Mouse (Mus musculus) A20 (cell line): ENCODE results near the gene Psmd14.

Source experiments
- DNase-seq: peaks from one replicate; pipeline ENCODE4 v3.0.0-alpha.2; 2011; ENCODE audit warnings: low read depth, low spot score

Psmd14 gene

DNA sequence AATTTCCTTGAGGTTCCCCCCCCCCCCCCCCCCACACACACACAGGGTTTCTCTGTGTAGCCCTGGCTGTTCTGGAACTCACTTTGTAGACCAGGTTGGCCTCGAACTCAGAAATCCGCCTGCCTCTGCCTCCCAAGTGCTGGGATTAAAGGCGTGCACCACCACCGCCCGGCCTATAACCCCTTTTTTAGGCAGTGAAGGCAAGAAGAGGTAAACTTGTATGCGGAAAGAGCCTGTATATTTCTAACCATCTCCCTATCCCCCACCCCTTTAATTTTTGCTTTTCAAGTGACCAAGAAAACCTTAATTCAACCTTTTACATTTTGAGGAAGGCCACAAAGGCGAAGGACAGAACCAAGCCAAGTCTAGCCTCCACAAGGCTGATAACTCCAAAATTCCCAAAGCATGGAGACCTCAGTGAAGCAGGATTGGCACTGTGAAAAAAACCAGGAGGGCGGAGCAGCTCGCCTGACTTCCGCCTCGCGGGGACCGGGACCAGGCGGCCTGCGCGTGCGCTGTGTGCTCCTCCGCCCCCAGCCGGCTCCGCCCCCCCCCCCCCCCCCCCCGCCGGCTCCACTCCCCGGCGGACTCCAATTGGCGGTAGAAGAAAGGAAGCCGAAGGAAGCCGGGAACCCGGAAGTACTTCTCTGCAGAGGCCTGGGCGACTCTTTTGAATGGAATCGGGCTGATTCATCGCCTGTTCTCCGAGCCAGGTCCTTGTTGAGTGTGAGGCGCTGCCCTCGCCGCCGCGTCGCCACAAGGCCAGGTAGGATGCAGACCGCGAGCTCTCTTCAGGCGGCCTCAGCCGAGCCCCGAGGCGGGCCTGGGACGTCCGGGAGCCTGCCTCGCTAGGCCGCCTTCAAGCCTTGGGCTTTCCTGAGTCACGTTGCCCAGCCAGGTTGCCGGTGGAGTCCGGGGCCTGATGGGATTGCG lies at the start of gene Psmd14:
Gene Psmd14 (plus strand): TSS at position 587 of the 933 bp plus-strand sequence.
- peak; percentile 91 for DNase-seq

DNA sequence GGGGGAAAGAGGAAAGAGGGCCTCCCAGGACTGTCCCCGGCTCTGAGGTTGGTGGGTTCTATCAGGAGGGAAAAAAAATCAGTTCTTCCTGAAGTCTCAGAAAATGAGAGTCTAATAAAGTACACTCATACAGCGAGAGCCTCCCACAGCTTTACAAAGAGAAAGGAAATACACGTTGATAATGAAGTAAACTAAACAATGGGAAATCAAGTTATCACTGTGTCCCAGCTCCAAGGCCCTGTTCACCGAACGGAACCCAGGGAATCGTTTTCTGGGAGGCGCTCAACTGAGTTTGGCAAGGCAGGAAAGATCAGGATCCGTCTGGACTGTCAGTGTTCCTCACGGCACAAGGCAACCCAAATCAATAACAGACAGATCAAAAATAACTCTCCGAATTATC lies 48.7 kb upstream of the Psmd14 start:
- DNase-seq = no peak

DNA sequence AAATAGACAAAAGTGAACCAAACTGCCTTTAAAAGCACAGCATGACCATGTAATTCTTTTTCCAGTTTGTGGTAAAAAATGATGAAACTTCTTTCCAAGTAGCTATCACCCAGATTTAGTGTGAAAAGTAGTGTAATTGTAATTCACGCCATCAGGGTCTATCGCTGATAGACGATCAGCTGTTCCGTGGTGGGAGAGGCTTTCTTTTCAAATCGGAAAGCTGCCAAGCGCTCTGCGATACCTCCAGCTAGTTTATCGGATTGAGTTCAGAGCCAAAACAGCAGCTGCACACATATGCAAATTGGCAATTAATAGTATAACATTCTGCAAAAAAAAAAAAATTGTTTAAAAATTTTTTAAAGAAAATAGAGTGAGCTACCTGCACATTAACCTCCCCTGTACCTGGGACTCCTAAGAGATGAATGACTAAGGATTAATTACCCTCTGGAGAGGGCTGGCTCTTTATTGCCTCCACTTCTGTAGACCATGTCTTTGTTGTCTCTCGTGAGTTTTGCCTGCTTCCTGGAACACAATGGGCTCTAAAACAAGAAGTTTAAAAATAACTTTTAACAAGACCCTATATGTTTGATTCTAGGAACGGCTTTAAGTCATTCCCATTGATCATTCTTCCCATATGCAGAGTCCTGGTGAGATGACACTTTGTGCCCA lies 47.8 kb upstream of the Psmd14 start:
- DNase-seq = no peak

DNA sequence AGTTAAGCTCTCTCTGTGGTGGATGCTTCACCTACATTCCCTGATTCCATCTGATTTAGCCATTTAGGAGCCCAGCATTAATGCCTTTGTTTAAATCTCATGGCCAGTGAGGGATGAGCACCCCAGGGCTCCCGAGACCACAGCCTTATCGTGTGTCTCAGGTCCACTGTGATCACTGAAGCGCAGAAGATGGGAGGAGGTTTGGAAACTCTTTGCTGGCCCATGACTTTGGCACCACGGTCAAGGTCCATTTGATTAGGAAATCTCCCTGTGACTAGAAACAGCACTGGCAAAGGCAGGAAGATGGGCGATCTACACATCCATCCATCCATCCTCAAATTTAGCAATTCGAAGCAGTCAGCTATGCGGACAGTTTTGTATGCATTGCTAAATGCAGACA lies 44.1 kb upstream of the Psmd14 start:
- DNase-seq = no peak

DNA sequence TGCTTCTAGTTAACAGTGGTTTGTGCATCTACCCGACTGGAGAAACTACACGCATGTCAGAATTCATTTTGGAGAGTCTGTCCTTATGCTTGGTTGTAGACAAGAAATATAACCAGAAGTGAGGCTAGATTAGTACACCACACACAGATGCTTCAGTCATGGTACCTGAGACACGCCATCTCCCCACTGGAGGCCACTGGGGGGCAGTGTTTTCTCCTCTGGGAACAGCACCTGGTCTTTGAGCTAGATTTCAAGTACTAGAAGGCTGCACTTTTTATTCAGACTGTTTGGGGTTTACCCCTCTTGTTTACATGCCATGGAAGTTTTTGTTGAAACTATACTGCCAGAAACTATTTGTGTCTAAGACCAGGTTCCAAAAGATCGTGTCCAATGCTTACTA lies 43.2 kb upstream of the Psmd14 start:
- DNase-seq = peak; percentile 81

DNA sequence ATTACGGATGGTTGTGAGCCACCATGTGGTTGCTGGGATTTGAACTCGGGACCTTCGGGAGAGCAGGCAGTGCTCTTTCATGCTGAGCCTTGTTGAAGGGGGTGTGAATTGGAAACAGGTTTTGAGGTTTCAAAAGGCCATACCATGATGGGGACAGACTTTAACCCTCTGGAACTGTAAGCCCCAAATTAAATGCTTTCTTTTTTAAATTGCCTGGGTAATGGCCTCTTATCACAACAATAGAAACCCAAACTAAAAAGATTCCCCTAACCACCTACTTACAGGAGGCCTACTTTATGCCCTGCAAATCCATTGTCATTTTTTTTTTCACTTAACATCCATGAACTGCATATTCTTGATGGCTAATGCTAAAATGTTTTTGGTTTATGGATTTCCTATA lies 36.9 kb upstream of the Psmd14 start:
- DNase-seq = no peak

DNA sequence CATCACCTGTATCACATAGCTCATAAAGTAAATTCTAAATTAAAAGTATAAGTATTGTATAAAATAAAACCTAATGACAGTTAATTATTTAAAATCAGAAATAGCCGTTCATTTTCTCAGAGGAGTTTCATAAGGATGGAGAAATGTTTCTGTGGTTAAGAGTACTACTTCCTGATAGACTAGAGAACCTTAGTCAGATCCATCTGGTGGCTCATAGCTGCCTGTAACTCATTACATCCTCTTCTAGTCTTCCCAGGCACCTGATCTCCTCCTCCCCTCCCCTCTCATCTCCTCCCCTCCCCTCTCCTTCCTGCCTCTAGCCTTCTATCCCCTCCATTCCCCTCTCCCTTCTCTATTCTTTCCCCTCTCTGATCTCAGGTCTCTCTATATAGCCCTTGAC lies 29.9 kb upstream of the Psmd14 start:
- no peak for DNase-seq

DNA sequence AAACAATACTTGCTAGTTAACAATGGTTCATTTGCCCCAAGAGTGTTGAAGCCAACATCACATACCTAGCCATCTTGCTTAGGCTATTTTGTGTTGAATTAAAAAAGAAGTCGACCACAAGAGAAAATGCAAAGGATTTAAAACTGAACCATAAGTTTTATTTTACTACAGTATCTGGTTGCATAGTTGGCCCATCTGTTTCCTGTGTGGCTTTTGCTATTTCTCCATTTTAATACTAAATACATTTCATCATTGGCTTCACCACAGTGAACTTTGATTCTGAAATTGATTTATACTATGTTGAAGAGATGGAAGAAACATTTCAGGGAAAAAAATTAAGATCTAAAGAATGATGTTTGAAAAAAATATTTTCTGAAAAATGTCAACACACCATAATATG lies 25.0 kb upstream of the Psmd14 start:
- DNase-seq = no peak

DNA sequence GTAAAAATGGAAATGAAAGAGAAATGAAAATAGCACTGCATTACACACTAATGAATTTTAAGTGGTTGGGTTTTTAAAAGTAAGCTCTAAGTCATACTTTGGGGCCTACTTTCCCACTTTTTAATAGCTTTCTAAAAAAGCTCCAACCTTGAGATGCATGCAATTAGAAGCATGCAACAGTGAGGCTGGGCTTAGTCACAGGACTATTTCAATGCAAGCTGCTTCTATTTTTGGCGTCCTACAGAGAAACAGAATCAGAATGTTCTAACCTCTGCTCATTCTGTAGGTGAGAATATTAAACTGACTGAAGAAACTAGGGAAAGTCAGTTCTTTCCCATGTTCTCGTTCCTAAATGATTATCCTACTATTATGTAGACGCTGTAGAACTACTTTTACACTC lies 22.4 kb upstream of the Psmd14 start:
- DNase-seq = no peak

DNA sequence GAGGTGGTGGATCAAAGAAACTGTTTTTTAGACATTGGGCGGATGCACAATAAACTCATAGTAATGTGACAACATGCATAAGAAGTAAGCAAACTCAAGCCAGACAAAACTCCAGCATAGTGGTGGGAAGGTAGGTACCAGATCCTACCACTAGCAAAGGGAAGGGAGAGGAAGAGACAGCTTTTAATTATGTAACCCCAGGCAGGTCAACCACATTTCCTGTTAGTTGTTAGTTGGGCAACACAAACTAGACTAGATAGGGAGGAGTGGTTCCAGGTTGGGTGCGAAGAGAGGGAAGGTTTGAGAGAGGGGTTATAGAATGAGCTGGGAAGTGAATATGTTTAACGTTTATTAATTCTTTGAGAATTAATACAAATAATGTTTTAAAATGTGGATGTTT lies 1.9 kb upstream of the Psmd14 start:
- no peak for DNase-seq

DNA sequence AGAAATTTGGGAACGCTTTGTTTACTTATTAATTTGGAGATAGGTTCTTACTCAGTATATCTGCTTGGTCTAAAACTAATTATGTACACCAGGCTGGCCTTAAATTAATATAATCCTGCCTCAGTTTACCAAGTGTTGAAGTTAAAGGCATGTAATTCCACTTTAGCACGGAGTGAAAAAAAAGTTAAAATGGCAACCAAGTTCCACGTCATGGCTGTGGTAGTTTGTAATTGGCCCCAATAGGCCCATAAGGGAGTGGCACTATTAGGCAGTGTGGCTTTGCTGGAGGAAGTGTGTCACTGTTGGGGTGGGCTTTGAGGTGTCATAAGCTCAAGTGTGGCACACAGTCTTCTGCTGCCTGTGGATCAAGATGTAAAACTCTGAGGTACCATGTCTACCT lies 1.0 kb downstream of the Psmd14 start:
- DNase-seq = peak; percentile 71

DNA sequence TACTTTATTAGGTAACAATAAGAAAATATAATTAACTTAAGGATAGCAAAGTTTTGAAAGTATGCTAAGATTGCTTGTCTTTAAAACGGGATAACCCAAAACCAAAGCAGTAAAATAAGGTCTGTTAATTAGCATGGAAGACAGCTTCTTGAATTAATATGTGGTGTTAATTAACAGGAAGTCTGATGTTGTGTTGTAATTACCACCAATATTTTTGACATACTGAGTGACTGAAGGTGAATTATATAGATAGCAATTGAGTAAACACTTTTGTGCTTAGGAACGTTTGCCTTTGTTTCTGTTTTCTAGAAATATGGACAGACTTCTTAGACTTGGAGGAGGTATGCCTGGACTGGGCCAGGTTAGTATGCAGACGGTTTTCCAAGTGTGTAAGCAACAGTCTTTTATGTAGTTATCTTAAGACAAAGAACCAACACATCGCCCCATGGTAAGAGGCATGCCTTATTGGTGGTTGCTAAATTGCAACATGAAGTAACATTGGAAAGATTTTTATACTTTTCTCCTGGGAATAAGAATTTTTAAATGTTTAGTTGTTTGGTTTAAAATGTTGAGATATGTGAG lies 11.0 kb downstream of the Psmd14 start:
- DNase-seq = no peak

DNA sequence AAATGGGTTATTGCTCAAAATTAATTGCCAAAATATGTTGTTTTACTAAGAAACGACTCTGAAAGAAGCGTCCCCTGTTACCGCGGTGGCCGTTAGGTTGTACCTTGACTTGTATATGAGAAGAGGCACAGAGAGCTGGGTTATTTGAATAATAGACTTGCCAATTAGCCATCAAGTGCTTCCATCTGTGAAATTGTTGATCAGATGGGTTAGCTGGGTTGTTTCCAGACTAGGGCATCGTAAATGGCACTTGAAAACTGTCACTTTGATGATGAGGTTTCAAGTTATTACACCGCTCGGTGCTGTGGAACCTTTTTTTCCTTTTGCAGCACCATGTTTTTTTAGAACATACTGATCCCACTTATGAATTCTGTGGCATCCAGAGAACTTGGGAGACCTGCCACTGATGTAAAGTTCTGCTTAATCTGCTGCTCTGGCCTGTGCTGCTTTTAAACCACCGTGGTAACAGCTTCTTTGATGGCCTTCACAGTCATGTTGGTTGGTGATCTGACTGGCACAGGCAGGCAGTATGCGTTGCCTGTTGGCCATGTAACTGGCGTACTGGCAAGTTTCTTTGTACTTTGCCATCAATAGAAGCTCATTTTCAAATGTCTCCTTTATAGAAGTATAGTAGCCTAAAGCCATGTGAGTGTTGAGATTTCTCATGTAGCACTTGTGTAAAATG lies 21.4 kb downstream of the Psmd14 start:
- DNase-seq = no peak

DNA sequence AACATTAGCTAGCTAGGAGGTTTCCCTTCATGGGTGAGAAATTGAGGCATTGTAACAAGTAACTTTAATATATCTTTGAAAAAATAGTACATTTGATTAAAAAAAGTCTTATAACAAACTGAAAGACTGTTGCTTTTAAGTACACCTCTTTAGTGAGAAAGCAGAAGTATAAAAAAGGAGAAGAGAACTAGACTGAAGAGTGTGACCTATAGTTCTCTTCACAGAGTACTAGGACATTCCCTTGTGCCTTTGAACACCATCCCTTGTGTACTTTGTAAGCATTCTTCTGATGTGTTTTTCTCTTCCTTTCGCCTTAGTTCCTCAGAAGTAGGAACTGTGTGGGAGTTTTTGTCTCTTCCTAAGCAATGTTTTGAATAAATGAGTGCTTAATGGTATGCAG lies 22.7 kb downstream of the Psmd14 start:
- DNase-seq = peak; percentile 42

DNA sequence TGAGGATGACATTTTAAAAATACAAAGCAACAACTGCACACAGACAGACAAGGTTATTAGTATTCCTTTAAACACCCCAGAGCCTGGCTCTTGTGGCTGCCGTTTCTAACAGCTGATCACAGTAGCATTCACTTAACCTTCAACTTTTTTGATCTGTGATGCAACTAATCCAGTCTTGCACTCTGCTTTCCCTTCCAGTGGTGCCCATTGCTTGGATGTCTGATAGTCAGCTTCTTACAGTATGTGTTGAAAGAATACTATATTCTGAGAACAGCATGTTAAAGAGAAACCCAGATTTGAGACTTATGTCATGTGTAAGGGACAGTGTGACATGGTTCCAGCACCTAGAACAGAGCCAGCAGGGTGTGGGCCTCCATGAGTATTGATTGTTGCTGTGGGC lies 34.6 kb downstream of the Psmd14 start:
- DNase-seq = no peak

DNA sequence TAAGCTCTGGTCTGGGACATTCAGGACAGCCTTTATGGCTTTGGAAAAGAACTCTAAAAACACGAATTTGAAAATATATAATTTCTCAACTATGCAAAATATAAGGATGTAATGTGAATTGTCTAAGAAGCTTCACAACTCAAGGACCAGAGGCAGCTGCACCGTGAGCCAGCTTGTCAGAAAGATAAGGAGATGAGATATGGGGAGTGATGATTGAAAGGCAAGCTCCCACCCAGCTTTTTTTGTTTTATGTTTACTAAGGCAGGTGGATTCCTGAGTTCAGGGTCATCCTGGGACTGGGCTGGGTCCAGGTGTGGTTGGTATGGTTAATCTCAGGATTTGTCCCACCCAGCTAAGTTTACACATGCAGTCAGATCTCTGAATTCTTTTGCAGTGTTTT lies 35.1 kb downstream of the Psmd14 start:
- DNase-seq = no peak

DNA sequence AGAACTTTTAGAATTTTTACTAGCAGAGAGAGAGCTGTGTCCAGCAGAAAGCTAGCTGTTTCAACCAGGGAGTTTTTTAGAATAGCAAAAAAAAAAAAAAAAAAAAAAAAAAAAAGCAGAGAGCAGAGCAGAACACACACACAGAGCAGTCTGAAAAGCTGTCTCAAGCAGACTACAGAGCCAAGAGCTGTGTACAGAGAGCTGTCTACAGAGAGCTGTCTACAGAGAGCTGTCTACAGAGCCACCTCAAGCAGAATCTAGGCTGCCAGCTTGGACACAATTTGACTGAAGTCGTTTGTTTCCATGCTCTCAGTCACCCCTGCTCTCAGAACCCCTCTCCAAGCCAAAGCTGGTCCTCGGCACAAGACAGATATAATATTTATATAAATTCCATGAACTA lies 35.9 kb downstream of the Psmd14 start:
- DNase-seq = no peak

DNA sequence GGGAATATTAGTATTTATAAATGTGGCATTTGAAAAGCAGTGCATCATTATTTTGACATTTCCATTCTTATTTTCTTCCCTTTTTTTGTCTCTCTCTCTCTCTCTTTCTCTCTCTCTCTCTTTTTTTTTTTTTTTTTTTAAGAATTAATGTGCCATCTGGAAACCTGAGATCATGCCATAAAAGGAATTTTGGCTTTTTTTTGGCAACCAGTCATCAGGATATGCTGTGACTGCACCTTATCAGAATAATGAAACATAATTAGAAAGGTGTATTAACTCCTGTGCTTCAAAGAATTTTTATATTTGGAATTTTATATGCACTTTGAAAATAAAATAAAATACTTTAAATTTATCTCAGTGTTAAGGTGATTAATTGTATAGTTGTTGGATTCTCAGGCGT lies 39.2 kb downstream of the Psmd14 start:
- no peak for DNase-seq

DNA sequence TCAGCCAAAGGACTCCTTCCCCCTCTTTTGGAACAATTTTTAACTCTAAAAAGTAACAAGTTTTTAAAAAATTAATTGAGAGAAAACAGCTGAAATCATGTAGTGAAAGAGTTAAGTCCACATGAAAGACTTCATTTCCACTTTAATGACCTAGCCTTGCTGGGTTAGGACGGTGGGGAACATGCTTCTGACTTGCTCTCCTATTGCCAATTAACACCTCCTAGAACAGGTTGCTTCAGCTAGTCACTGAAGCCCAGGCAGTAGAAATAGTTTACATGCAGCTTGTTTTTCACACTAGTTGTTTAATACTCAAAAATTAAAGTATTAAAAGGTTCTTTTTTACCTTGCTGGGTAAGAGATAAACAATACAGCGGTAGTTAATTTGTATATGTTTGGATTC lies 39.8 kb downstream of the Psmd14 start:
- no peak for DNase-seq

DNA sequence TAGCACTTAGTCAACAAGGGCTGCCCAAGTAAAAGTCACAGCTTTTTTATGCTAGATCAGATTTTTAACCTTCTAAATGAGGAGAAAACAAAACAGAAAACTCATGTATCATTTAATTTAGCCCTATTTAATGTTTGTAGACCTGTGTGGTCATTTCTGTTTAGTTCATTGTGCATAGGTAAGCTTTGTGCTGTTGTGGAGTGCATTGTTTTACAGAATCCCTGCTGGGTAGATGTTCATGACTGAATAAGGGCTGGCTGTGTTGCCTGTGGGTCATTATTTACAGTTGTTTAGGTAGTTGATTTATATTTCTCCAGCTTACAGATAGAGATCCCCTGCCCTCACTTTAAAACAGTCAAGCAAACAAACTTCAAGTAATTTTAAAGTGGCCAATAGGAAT lies 40.9 kb downstream of the Psmd14 start:
- no peak for DNase-seq

DNA sequence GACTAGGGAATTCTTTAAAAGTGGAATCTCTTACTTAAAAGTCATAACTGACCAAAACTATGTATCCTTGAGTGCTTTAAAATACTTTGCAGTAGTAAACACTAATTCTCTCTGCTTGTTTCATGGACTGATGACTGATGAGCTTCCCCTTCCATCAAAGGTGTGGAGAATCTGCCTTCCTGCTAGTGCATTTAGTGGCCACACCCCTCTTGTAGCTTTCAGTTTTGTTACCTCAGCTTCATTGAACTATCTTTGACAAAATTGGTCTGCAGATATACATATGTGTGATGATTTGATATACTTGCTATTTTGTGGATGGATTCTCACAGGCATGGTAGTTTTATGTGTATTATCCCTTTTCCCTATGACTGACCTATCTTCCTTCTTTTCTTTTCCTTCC lies 43.5 kb downstream of the Psmd14 start:
- DNase-seq = peak; percentile 69

DNA sequence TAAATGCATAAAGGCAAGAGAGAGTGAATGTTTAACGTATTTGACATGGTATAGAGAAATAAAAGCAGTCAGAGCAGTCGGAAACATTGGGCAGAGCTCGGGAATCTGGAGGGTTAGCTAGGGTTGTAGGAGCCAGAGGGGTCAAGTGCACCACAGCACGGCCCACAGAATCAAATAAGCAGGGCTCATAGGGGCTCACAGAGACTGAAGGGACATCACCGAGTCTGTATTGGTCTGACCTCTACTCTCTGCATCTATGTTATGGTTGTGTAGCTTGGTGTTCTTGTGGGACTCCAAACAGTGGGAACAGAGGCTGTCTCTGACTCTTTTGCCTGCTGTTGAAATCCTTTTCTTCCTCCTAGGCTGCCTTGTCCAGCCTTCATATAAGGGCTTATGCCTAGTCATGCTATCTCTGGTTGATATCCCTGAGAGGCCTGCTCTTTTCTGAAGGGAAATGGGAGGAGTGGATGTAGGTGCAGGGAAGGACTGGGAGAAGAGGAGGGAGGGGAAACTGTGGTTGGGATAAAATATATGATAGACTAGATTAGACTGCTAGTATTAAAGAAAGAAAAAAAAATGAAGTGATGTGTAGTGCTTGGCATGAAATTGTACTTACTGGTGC lies 47.9 kb downstream of the Psmd14 start:
- peak; percentile 60 for DNase-seq
